Mouse (Mus musculus): ENCODE measurements around the gene Cyba. TPM values are rescaled to one million over a fixed set of nuclear protein-coding genes. Genes with fewer than 3 reads are reported as not detected.

Cyba gene
- 35.2 and 89.7 TPM in 2 replicates for total RNA-seq (2017)

- peak; percentile 64 to 71 for ATAC-seq (replicated peaks in 1 of 2; ENCODE audit: insufficient read depth in 1 of 2, low FRiP score in 2 of 2, low TSS enrichment in 1 of 2, low read depth in 1 of 2, poor library complexity in 2 of 2, severe bottlenecking in 2 of 2)
Observed at GRCm38 (mm10) chr8:122432443-122433268, at the start of gene Cyba. Gene Cyba (minus strand): TSS chr8:122432930.

- no peak for ATAC-seq (replicated peaks in 1 of 2; ENCODE audit: insufficient read depth in 1 of 2, low FRiP score in 2 of 2, low TSS enrichment in 1 of 2, low read depth in 1 of 2, poor library complexity in 2 of 2, severe bottlenecking in 2 of 2)
Observed at GRCm38 (mm10) chr8:122482448-122482847, 49.7 kb upstream of the Cyba start.

- ATAC-seq (replicated peaks in 1 of 2; ENCODE audit: insufficient read depth in 1 of 2, low FRiP score in 2 of 2, low TSS enrichment in 1 of 2, low read depth in 1 of 2, poor library complexity in 2 of 2, severe bottlenecking in 2 of 2), result peak; percentile 40 to 50; a peak in 3 of 4 replicates
Observed at GRCm38 (mm10) chr8:122475580-122476320, 43.0 kb upstream of the Cyba start, which contains the start of the genes Rnf166 and Ctu2. Gene Rnf166 (minus strand): TSS chr8:122476064. Gene Ctu2 (plus strand): TSS chr8:122476143.

GRCm38 (mm10) chr8:122474951-122475560 is 42.3 kb upstream of the Cyba start:
- ATAC-seq (replicated peaks in 1 of 2; ENCODE audit: insufficient read depth in 1 of 2, low FRiP score in 2 of 2, low TSS enrichment in 1 of 2, low read depth in 1 of 2, poor library complexity in 2 of 2, severe bottlenecking in 2 of 2), result no peak

- ATAC-seq (replicated peaks in 1 of 2; ENCODE audit: insufficient read depth in 1 of 2, low FRiP score in 2 of 2, low TSS enrichment in 1 of 2, low read depth in 1 of 2, poor library complexity in 2 of 2, severe bottlenecking in 2 of 2), result peak; percentile 76 to 78
Observed at GRCm38 (mm10) chr8:122473911-122474421, 41.2 kb upstream of the Cyba start.

GRCm38 (mm10) chr8:122470691-122471090 is 38.0 kb upstream of the Cyba start:
- ATAC-seq (replicated peaks in 1 of 2; ENCODE audit: insufficient read depth in 1 of 2, low FRiP score in 2 of 2, low TSS enrichment in 1 of 2, low read depth in 1 of 2, poor library complexity in 2 of 2, severe bottlenecking in 2 of 2), result peak in 1 of 2 experiments; percentile 11; a peak in 1 of 4 replicates

GRCm38 (mm10) chr8:122469965-122470364 is 37.2 kb upstream of the Cyba start:
- no peak for ATAC-seq (replicated peaks in 1 of 2; ENCODE audit: insufficient read depth in 1 of 2, low FRiP score in 2 of 2, low TSS enrichment in 1 of 2, low read depth in 1 of 2, poor library complexity in 2 of 2, severe bottlenecking in 2 of 2)

GRCm38 (mm10) chr8:122469407-122469806 is 36.7 kb upstream of the Cyba start:
- ATAC-seq (replicated peaks in 1 of 2; ENCODE audit: insufficient read depth in 1 of 2, low FRiP score in 2 of 2, low TSS enrichment in 1 of 2, low read depth in 1 of 2, poor library complexity in 2 of 2, severe bottlenecking in 2 of 2), result no peak

GRCm38 (mm10) chr8:122467816-122468215 is 35.1 kb upstream of the Cyba start:
- ATAC-seq (replicated peaks in 1 of 2; ENCODE audit: insufficient read depth in 1 of 2, low FRiP score in 2 of 2, low TSS enrichment in 1 of 2, low read depth in 1 of 2, poor library complexity in 2 of 2, severe bottlenecking in 2 of 2), result no peak

GRCm38 (mm10) chr8:122464985-122465384 is 32.3 kb upstream of the Cyba start:
- no peak for ATAC-seq (replicated peaks in 1 of 2; ENCODE audit: insufficient read depth in 1 of 2, low FRiP score in 2 of 2, low TSS enrichment in 1 of 2, low read depth in 1 of 2, poor library complexity in 2 of 2, severe bottlenecking in 2 of 2)

- ATAC-seq (replicated peaks in 1 of 2; ENCODE audit: insufficient read depth in 1 of 2, low FRiP score in 2 of 2, low TSS enrichment in 1 of 2, low read depth in 1 of 2, poor library complexity in 2 of 2, severe bottlenecking in 2 of 2), result no peak; a peak in 1 of 4 replicates
Observed at GRCm38 (mm10) chr8:122463651-122464640, 31.2 kb upstream of the Cyba start.

GRCm38 (mm10) chr8:122462510-122462909 is 29.8 kb upstream of the Cyba start:
- no peak for ATAC-seq (replicated peaks in 1 of 2; ENCODE audit: insufficient read depth in 1 of 2, low FRiP score in 2 of 2, low TSS enrichment in 1 of 2, low read depth in 1 of 2, poor library complexity in 2 of 2, severe bottlenecking in 2 of 2)

GRCm38 (mm10) chr8:122461473-122462148 is 28.9 kb upstream of the Cyba start:
- ATAC-seq (replicated peaks in 1 of 2; ENCODE audit: insufficient read depth in 1 of 2, low FRiP score in 2 of 2, low TSS enrichment in 1 of 2, low read depth in 1 of 2, poor library complexity in 2 of 2, severe bottlenecking in 2 of 2), result no peak

GRCm38 (mm10) chr8:122460524-122461472 is 28.1 kb upstream of the Cyba start, which contains the start of gene Snai3:
Gene Snai3 (minus strand): TSS chr8:122460733.
- ATAC-seq (replicated peaks in 1 of 2; ENCODE audit: insufficient read depth in 1 of 2, low FRiP score in 2 of 2, low TSS enrichment in 1 of 2, low read depth in 1 of 2, poor library complexity in 2 of 2, severe bottlenecking in 2 of 2), result peak; percentile 32 to 35; a peak in 3 of 4 replicates

- ATAC-seq (replicated peaks in 1 of 2; ENCODE audit: insufficient read depth in 1 of 2, low FRiP score in 2 of 2, low TSS enrichment in 1 of 2, low read depth in 1 of 2, poor library complexity in 2 of 2, severe bottlenecking in 2 of 2), result no peak
Observed at GRCm38 (mm10) chr8:122459990-122460389, 27.3 kb upstream of the Cyba start.

Measured in hematopoietic stem cell, adult 5-6 weeks (primary cell).